Mouse (Mus musculus): ENCODE measurements around the gene Gabpb2.
"Not testable (repeated sequence)": the region's sequence is repeated elsewhere in the genome, so short reads cannot be mapped to it uniquely, and the experiment has no call there.

Gene Gabpb2

DNA sequence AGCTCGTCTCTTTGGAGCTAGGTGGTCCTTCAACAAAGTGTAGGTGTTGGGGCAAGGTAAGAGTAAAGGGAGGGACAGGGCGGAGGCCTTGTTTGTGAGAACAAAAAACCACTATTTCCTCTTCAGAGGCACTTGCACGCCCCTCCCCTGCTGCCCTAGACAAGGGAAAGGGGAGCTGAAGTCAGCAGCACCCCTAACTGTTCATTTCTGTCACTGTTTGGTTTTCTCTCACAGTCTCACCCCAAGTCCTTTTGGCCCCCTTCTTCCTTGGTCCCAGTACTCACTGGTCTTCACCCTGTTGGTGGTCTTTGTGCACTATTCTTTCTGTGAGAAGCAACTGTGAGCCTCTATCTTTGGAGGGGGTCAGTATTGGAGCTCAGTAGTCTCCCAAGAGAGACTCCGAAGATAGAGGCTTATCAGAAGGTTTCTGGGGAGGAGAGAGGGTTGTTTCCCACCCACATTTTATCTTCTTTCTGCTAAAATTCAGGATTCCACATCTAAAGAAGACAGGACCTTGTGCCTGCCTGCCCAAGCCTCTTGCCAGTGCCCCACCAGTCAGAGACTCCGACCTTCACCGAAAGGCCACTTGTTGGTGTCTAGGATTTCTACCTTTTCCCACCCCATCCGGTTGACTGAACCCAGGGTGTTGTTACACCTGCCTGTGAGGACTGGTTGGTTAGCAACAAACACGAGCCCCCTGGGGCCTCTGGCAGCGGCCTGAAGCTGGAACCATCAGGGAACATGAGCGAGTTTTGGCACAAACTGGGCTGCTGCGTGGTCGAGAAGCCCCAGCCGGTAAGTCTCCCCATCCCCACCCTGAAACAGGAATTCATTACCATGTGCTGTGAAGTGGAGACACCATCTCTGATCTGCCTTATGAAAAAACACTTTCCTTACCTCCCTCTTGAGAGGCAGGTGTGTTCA, 13.8 kb upstream of the Gabpb2 start, which contains the start of gene Mllt11:
TSS of gene Mllt11 (minus strand) at position 874 of the 924 bp plus-strand sequence.
- DNase-seq (ENCODE audit: low read depth, low spot score) = no peak

DNA sequence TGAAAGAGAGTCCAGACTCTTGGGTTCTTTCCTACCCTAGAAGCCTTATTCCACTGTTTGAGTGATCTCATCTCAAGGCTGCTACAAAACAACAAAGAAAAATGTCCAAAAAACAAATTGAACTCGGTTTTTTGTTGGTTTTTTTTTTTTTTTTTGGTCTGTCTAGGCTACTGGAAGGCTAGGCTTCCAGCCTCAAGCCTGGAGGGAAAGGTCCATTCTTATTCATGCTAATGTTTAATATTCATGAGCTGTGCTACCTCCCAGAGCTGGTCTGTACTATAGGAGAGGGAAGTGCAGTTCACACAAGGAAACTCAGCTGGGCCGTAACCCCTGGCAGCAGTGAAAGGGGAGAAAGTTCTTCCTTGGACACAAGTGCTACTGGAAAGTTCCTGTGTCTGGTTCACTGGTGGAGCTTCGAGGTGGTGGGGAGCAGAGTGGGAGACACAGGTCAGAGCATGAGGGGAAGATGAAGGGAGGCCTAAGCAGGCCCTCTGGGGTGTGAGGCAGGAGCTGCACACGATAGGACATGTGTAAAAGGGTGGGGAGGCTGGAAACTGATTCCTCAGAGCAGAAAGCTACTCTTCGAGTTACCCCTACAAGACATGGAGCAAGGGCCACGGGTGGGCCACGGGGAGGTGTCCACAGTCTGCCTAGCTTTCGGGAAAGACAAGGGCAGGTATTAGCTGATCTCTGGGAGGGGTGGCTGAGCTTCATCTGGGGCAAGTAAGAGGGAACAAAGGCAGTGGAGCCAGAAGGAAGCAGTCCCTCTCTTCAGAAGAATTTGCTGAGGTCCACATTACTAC, 13.0 kb upstream of the Gabpb2 start:
- DNase-seq (ENCODE audit: low read depth, low spot score) = no peak

DNA sequence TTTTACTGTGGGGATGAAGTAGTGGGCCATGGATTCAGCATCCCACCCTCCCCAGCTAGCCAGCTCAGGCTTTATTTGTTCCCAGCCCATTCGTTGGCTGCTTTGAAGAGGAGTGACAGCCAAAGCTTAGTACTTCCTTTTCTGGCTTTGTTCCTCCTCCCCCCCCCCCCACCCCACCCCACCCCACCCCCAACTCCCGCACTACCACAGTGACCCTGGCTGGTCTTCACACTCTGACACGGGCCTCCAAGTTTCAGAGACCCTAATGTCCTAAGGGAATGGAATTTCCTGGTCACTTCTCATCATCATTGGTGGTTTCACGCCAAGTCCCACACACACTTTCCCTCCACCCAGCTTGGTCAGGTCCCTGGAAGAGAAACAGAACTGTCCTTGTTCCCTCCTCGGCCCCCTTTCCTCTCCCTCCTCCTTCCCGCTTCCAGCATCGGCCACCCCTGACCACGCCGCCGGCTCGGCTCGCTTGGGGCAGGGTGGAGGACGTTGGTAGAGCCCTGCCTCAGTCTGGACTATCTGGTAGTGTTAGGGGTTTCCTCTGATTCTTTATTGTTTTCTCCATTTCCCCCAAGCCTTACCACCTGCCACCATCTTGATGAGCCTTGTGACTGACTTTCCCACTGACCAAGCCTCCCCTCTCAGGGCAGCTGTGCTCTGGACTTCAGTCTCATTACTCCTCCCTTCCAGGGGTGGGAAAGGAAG, 12.2 kb upstream of the Gabpb2 start:
- DNase-seq (ENCODE audit: low read depth, low spot score) = no peak

DNA sequence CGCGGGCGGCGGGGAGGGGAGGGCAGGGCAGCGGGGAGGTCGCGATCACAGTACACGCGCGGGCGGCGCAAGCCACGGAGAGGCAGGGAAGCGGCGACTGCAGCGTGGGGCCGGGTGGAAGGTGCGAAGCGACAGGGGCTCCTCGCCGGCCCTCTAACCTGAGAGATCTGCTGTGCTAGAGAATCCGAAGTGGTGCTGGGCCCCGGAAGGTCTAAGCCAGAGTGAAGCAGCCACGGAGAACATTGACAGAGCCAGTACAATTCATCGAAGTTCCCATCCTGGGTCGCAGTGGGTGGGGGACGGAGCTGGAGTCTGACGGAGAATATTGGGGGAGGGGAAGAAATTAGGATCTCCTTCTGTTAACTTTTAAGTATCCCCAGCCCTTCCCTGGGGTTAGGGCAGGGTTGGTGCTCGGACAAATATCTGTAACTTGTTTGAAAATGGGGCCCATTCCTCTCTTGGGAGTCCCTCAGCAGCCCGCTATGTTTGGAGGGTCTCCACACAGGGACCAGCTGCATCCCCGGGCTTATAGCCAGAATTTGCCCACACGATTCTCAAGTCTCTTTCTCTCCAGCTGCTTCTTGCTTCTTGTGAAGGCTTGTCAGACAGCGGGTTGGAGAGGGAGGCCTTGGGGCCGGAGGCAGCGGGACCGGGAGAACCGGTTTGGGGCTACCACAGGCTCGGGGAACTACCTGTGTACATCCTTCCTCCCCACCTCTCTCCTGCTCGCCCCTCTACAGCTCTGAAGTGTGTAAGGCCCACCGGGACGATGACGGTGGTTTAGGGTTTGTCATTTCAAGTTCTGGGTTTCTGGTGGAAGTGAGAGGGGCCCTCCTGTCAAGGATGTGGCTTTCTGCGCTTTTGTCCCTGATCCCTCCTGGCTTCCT, 11.4 kb upstream of the Gabpb2 start:
- DNase-seq (ENCODE audit: low read depth, low spot score) = no peak

DNA sequence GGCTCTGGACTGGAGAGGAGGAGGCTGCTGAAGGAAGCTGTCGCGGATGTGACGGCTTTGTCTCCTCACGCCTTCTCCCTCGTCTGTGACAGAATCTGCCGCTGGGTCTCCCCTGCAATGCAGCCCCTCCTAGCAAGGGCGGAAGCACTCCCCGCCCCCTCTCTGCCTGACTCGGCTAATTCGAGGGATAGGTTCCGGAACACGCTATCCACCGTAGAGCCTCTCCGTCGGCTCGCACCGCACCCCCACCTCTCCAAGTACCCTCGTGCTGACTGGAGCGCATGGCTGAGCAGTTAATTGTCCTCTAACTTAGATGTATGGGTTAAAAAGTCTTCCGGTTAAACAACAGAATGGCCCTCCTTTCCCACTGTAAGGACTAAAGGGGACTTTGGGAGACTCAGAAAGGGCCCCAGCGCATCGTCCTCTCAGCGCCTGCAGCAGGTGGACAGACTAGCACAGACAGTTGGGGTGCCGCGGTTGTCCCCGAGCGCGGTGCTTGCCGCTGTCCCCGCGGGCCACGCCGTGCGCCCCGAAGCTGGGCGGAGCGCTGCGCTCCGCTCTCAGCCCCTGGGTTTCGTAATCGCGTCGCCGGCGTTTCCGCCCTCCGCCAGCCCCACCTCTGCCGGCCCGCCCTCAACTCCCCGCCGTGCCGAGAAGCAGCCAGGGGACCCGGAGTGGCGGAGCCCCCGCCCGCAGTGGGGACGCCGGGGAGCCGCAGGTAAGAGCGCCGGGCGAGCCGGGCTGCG, 10.6 kb upstream of the Gabpb2 start, which contains the start of gene Cdc42se1:
TSS of gene Cdc42se1 (plus strand) at position 585 of the 746 bp plus-strand sequence.
- peak; percentile 75 for DNase-seq (ENCODE audit: low read depth, low spot score)

DNA sequence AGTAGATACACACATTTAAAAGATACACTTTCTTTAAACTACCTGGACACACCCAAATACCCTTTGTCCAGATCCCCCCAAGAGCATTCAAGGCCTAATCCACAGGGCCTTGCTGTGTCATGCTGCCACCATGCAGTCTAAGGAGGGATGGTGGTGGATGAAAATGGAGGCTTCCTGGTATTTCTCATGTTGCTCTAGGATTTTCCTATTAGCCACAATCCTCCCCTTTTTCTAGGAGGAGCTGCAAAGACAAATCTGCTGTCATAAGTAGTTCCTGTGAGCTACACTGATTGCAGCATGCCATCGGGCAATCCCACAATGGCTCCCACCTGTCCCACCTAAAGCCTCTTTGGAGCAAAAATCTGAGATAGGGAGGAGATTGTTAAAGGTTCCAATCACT, 9.5 kb upstream of the Gabpb2 start:
- DNase-seq (ENCODE audit: low read depth, low spot score) = no peak

DNA sequence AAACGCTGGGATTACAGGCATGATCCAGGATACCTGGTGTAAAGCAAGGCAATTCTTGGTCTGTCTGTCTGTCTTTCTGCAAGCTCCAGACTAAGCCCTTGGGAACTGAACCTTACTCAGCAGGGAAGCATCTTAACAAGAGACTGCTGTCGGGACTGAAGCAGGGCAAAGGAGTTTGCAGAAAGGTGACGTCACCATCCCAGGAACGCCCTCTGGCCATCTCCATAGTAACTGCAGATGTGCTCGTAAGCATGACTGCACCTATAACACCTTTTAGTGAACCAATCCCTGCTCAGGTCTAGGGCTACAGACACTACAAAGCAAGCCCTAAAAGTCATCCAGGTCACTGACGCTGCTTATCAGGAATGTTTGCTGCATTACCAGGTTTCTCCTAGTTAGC, 6.6 kb upstream of the Gabpb2 start:
- no peak for DNase-seq (ENCODE audit: low read depth, low spot score)

DNA sequence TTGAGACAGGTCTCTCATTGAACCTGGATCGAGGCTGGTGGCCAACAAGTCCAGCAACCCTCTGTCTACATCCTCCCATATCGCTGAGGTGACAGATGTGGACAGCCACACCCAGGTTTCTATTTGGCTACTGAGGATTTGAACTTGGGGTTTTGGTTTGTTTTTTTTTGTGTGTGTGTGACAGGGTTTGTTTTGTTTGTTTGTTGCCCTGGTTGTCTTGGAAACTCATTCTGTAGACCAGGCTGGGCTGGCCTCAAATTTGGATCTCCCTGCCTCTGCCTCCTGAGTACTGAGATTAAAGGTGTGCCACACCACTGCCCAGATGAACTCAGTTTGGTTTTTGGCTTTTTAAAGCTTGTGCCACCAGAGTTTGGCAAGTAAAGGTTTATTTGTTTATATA, 5.3 kb upstream of the Gabpb2 start:
- DNase-seq (ENCODE audit: low read depth, low spot score) = no peak

DNA sequence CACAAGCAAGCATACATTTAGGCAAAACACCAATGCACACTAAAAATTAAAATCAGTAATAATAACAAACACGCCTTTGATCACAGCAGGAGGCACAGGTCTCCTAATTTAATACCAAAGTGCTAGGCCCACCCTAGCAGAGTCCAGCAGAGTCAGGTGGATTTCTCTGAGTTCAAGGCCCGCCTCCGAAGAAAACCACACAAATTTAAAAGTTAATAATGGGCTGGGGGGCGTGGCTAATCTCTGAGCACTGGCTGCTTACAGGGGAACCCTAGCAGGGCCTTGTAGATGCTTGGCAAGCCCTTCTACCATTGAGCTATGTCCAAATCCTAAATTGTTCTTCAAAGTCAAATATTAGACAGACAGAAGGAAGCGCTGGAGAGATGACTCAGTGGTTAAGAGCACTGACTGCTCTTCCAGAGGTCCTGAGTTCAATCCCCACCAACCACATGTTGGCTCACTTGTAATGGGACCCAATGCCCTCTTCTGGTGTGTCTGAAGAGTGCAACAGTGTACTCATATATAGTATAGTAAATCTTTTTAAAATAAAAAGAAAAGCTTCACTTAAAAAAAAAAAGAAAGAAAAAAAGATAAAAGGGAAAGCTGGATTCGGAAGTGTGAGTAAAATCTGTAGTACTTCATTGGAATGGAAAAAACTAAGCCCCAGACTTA, 886 bp upstream of the Gabpb2 start:
- no peak for DNase-seq (ENCODE audit: low read depth, low spot score)

DNA sequence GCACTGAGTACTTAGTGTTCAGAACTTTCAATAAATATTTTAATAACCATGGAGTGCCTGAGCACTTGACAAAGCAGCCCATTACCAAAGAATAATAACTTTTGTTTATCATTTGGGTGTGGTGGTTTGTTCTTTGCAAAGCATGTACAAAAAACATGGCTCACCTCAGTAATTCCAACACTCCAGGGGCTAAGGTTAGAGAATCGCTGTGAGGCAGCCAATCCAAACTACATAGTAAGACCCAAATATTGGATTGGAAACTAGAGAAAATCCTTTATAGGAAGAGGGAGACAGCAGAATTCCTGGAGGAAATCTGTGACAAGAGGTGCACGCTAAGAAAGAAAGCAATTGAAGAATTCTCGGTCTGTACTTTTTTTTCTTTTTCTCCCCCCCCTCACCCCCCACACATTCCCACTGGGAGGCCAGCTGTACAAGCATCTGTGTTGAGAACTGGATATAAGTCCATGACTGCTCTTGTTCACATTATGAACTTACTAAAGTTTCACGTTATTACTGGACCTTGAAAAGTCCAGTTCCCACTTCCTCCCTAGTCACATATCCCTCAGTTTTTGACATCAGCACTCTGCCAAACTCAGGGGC, 961 bp downstream of the Gabpb2 start:
- DNase-seq (ENCODE audit: low read depth, low spot score) = no peak

DNA sequence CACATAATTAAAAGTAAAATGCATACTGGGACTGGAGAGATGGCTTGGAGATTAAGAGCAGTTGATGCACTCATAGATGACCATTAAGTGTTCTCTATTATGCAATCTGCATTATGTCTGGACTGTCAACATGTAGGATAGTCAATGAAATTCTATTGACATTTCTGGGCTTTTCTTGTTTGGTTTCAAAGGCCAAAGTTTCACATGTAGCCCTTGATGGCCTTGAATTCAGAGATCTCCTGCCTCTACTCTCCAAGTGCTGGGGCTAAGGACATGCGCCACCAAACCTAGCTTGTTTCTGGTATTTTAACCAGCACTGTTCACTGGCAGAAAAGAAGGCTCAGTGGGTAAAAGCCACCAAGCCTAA, 4.1 kb downstream of the Gabpb2 start:
- no peak for DNase-seq (ENCODE audit: low read depth, low spot score)

DNA sequence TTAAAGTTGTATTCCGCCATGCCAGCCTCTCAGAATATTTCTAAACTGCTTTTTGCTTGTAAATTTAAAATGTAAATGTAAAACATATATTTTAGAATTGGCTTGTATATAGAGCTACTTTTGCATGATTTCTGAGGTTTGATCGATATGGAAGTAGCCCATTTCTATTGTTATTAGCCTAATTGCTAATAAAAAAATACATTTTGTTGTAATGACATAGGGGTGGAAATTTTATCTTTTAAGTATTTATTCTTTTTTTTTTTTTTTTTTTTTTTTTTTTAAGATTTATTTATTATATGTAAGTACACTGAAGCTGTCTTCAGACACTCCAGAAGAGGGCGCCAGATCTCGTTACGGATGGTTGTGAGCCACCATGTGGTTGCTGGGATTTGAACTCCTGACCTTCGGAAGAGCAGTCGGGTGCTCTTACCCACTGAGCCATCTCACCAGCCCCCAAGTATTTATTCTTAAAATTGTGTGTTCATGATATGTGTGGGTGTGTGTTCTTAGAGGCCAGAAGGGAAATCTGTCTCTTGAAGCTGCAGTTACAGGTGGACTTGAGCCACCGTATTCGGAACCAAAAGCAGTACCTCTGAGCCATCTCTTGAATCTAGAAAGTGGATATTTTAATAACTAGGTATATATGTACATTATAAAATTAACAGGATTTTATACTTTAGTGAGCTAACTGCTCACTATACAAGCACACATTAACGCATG, 4.7 kb downstream of the Gabpb2 start:
- not testable (repeated sequence) for DNase-seq (ENCODE audit: low read depth, low spot score)

DNA sequence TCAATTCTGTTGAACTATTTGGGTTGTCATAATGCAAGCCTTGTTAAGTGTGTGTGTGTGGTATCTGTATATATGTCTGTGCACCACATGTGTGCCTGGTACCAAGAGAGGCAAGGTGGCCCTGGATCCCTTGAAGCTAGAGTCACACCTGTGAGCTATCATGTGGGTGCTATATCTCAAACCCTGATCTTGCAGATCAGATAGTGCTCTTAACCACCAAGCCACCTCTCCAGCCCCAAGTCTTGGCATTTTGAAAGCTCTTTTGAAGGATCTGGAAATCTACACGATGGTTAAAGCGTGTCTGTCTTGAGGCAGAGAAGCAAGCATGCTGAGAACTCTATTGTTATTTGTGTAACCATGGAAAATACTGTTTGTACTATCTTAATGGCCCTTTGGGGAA, 7.1 kb downstream of the Gabpb2 start:
- no peak for DNase-seq (ENCODE audit: low read depth, low spot score)

DNA sequence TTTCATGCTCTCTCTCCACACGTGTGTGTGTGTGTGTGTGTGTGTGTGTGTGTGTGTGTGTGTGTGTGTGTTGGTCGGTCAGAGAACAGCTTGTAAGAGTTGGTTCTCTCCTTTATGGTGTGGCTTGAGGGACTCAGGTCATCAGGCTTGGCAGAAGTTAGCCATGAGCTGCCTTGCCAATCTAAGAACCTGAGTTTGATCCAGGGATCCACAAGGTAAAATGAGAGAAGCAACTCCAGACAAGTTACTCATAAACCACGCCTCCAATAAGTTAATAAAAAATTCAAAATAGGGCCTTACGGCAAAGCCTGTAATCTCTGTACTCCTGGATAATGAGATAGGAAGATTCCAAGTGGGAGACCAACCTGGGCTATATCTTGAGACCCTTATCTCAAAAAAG, 9.4 kb downstream of the Gabpb2 start:
- no peak for DNase-seq (ENCODE audit: low read depth, low spot score)

DNA sequence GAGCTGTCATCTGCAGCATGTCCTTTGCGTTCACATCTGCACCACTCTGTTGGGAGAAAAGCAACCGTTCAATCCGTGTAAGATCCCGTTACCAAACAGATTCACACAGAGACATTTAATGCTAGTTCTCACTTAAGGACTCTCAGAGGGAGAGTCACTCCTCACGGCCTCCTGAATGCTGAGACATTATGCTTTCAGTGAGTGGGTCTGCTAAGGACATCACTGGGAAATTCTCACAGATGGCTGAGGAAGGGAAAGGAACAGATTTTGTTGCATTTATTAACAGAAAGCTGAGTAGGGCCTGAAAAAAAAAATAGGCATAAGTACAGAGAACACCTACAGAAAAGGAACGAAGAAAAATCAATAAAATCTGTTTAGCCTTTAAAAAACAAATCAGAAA, 13.8 kb downstream of the Gabpb2 start:
- DNase-seq (ENCODE audit: low read depth, low spot score) = no peak

DNA sequence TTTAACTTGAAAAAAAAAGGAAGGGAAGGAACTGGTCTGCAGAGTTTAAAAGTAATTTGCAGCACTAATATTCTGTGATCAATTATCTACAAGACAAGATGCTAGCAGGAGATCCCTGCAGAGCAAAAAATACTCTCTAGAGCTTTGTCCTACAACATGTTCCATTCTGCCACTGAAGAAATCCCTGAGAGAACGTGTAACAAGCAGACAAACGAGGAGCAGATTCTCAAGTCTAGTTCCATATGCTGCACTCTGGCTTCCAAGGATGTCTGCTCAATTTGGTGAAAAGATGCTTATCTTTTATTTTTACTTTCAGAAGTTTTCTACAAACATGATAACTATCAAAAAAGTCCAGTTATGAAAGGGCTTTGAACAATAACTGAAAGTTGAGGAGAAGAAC, 17.2 kb downstream of the Gabpb2 start:
- no peak for DNase-seq (ENCODE audit: low read depth, low spot score)

DNA sequence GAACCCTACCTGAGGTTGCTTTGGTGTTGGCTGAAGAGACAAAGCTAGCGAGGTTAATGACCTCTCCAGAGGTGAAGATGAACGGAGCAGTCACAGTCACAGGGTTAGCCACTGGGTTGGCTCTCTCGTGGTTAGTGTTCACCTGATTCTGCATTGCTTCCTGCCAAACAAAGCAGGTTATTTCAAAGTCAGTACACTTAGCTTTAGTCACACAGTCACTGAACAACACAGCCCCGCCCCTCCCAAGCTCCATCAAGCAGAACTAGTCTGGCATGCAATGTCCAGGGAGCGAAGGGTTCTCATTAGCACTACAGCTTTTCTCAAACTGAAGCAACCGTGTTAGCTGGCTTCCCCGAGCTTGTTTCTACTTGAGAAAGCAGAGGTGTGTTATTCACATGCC, 17.6 kb downstream of the Gabpb2 start:
- DNase-seq (ENCODE audit: low read depth, low spot score) = no peak

DNA sequence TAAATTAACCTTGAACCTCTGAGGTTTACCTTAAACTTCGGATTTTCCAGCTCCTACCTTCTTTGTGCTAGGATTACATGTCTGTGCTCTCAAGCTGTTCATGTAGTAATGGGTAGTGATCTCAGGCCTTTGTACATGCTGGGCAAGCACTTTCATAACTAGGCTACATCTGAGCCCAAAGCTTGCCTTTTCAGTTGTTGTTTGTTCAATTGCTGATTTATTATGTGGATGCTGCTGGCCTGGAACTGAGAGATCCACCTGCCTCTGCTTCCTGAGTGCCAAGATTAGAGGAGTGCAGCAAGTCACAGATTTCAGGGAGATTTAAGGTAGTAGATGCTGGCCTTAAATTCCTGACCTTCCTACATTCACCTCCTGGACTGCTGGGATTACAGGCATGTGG, 18.6 kb downstream of the Gabpb2 start:
- DNase-seq (ENCODE audit: low read depth, low spot score) = no peak

DNA sequence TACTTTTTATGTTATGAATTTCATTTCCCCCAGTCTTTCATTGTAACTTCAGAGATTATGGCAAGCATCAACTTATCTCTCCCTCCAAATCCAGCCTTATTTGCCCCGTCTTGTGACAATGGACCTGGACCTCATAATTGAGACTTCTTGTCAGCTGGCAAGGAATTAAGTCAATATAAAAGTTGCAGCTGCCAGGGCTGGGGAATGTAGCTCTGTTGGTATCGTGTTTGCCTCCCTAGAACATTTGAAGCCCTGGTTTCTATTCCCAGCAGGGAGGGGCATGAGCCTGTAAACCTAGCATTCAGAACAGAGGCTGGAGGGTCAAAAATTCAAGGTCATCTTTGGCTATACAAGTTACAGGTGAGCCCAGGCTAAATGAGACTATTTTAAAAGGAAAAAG, 21.9 kb downstream of the Gabpb2 start:
- DNase-seq (ENCODE audit: low read depth, low spot score) = no peak
